Mouse (Mus musculus): ENCODE results near the gene Gm11084.
"Not testable (repeated sequence)": the region's sequence is repeated elsewhere in the genome, so short reads cannot be mapped to it uniquely, and the experiment has no call there.

Gene Gm11084

DNA sequence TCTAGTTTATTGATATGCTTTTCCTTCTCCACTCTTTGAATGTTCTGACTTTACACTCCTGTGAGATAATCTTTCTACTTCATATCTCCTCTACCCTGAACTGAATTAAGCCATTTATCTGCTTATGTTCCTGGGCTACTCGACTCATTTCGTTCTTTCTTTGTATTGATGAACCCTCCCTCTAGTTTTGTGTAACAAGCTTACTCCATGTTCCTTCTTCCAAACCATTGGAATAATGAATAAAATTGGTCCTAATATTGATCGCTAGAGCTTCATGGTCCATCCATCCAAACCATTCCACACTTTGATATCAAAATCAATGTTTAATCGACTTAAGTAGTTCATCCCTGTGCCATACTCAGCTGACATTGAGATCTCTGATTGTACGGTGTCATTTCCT lies at the start of gene Gm11084:
Gm11084 (minus strand) TSS at position 101 of the 400 bp plus-strand sequence.
- no peak for DNase-seq

DNA sequence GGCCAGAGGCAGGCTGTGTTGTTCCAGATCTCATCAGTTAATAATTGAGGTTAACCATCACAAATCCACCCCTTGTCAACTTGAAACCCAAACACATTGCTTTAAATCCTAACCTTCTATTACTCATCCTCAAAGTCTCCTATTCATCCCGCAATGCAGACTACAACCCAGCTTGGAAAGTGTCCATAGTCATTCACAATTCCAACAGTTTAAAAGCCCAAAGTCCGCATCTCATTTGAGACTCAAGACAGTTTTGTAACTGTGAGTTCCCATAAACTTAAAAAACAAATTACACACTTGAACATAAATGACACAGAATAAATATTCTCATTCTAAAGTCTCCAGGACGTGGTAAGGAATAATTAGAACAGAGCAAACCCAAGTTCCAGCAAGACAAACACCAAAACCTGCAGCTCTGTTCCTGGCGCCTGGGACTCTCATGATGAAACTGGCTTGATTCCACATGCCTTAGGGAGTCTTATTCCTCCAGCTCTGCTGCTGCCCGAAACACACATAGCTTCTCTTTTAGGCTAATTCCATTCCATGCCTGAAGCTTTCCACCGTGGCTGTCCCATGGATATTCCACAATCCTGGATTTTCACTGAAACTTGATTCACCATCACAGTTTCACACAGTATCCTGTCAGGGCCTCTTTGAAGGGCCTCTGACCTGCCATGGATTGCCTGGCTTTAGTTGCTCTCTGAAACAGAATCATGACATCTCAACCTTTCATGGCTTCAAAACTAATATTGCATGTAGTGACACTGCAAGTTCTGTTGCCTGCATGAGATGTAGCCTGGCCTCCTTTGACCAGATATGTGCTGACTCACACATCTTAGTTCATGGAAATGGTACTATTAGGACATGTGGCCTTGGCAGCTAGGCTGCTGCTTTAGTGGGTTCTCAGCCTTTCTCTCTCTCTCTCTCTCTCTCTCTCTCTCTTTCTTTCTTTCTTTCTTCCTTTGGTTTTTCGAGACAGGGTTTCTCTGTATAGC lies 44.8 kb upstream of the Gm11084 start:
- no peak for DNase-seq

- DNase-seq: no peak
Measured at GRCm38 (mm10) chr2:73029846-73030245, 43.3 kb upstream of the Gm11084 start.

DNA sequence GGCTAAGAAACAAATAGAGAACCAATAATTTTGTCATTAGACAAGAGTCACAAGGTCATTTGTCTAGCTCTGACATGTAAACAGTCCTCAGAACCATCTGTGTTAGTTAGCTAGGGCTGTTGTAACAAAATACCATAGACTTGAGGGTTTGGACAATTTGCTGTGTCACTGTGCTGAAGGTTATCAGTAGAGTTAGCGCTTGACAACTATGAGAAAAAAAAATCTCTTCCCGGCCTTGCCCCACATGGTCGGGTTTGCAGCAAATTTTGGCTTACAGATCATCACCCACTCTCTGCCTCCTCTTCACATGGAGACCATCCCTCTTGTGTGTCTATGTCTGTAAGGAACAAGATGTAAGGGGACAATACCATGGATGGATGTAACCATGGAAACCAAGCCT lies 41.5 kb upstream of the Gm11084 start:
- no peak for DNase-seq

- peak; percentile 11 for DNase-seq
Measured at GRCm38 (mm10) chr2:73027126-73027525, 40.6 kb upstream of the Gm11084 start.

DNA sequence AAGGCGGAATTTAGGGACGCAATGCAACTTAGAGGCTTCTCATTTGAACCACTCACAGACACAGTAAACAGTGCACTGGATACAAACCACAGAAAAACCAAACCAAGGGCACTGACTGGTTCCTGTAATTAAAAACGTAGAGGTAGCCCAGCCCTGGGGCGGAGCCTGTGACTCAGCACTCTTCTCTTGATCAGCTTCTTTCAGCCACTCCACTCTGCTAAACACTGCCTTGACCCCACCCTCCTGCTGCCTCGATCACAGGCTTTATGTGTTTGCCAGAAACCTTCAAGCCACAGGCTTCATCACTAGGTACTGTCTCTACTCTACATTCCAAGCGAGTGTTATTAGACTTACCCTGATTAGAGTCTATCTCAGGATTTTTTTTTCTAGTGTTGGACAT lies 37.3 kb upstream of the Gm11084 start:
- no peak for DNase-seq

DNA sequence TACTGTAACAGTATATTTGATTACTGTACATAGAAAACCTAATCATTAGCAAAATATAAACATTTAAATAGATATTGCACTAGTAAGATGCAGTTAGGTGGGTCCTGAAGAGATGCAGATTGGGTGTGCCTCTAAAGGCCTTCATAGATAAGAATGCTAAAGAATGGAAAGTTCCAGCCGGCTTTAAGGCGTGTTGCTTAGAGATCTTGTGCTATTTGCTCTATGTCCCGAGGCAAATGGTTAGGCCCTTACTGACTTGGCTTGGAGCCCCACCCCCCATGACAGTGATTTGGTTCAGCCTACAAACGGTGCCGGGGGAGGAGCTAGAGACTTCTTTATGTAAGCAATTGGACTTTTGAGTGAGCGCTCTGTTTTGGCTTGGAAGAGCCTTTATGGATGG lies 34.5 kb upstream of the Gm11084 start:
- no peak for DNase-seq

DNA sequence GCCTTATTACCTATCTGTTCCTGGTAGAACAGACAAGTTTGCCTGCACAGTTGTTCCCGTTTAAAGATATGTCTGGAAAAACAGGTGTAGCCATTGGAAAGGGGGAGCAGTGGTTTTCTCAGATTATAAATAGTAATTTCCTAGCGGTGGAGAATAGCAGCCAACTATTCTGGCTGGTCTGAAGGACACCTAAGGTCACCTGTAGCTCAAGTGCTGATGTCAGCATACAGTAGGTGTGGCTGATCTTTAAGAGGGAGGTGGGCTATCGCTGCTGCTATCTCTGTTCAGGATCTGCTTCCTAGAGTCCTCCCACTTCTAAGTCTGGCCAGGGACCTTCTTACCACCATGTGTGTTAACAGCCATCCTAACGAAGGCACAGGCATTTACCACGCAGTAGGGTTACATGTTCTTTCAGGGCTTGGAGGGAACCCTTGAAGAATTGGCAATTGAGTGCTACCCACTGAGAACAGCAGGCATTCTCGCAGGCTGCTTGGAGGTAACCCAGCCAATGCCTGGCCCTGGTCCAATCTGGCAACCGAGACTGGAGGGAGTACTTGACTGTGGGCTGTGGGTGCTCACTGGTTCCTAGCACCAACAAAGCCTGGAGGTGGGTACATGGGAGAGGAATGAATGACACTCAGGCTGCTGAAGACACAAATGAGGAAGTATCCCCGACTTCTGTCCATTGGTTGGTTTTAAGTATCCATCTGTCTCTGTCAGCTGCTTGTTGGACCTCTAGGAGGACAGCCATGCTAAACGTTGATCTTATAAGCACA lies 33.0 kb upstream of the Gm11084 start:
- DNase-seq: peak; percentile 16

GRCm38 (mm10) chr2:73014063-73014462 lies 27.5 kb upstream of the Gm11084 start:
- not testable (repeated sequence) for DNase-seq

GRCm38 (mm10) chr2:73012636-73013035 lies 26.1 kb upstream of the Gm11084 start:
- DNase-seq: no peak

DNA sequence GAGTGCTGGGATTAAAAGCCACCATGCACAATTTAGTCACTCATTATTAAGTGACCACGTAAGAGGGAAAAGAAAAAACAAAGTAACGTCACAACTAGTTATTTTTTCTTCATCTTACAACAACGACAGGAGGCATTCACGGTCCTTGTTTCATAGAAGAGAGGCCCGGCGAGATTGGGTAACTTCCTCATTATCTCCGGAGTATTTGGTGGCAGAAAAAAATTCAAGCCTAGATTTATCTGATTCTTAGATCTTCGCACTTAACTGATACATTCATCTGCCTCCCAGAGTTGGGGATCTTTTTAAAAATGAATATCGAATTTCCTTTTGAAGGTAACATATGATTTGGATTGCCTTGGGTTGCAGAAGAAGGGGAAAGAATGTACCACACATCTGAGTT lies 21.0 kb upstream of the Gm11084 start:
- no peak for DNase-seq

DNA sequence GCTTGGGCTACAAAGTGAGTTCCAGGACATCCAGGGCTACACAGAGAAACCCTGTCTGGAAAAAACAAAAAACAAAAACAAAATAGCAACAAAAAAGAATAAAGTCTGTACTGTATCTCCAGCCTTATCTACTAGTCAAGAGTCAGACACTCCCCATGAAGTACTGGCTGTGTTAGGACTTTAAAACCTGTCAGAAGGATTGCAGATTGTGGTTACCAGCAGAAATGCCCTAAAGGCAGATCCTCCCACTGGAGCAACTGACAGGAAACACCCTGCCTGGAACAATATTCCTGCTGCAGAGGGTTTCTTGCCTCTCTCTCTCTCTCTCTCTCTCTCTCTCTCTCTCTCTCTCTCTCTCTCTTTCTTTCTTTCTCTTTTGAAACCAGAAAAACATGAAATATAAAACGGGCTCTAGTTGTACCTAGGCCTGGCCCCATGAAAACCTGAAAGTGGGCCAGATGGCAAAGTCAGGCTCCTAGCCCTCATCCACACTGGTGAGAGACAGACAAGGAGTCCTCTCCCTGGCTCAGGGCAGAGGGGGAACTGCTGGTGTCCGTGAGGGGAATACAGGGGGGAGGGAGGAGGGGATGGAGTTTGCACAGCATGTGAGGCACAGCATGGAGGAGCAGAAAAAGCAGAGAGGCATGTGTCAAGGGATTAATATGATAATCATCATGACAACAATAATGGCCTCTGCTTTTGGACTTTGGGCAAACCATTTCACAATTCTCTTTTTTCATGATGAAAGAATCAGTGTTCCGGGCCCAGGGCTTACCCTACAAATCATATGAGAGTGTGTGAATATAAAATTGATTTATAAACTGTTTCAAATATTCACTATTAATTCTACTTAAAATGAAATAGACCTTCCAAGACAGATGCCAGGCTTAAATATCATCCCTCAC lies 19.3 kb upstream of the Gm11084 start:
- DNase-seq: no peak

DNA sequence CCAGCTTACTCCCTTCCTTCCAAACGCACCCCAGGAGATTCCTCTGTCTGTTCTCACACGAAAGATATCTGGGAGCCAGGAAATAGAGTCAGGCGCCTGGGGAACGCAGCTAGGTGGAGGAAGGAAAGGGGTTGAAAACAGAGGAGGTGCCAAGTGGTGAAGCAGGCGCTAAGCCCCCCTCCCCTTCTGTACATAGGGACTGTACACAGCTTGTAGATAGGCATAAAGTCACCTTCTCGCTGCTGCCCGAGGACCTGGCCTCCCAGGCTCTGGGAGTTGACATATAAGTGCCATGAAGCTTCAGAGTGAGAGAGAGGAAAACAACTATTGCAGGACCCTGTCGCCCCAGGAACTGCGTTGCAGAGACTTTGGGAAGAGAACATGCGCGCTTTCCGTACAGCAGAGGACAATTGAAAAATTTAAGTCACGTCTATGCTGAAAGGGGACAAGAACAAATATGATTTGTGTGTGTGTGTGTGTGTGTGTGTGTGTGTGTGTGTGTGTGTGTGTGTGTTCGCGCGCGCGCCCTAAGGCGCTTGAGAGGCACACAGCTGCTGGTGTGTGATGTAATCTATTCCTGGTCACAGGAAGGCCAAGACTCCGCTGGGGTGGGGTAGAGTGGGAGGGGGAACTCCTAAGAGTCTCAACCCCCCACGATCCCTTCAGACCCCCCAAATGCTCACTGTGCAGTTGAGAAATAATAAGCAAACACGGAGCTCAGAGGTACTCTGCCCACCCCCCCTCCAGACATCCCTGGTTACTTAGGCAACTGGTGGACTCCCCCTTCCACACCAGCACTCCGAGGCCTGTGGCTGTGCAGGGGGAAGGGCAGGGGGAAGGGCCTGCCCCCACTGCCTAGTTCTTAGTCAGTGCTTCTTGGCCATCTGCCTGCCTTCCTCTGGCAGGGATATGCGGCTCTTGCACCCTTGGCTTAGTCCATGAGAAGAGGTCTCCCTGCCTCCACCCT lies 17.5 kb upstream of the Gm11084 start:
- DNase-seq: peak; percentile 67

DNA sequence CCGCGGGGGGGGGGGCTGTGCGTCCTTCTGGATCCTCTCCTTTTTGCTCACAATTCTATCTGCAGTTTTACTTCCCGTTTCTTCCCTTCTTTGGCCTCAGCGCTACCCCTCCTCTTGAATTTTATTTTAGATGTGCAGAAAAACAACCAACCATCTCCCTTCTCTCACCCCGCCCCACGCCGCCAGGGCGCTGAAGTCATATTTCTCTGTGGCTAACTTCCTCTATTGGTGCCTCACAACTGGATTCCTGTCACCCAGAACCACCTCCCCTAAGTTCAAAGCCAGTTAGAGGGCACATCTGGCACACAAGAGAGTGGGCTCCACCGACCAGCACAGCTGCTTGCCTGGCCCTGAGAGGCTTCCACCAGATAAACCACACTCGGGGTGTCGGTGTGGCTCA lies 16.5 kb upstream of the Gm11084 start:
- DNase-seq: no peak

DNA sequence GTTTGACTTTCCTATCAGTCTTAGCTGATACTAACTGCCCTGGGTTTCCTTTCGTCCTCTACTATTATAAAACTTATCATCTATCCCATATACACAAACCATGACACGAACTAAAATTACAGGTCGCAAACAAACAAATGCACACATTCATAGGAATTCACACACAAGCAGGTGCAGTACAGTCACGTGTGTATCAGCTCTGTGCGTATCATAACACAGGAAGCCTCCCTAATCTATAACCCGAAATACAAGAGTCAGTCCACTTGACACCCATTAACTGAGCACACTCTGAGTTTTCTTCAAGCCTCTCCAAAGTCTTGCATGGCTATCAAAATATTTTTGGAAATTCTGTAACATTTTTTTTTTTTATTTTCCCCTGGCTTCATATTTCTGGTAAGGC lies 15.9 kb upstream of the Gm11084 start:
- no peak for DNase-seq

DNA sequence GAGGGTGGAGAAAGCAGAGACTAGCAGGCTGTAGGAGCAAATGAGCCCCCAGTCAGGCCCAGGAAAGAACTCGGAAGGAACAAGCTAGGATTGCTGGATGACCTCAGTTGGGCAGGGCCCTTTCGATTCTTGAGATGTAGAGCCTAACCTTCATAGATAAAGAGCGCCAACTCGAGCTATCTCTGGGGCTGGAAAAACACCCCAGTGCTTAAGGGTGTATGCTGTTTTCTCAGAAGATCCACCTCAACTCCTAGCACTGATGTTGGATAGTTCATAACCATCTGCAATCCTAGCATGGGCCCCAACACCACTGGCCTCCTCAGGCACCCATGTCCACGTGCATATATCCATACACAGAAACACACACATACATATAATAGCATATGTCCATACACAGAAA lies 15.5 kb upstream of the Gm11084 start:
- no peak for DNase-seq

- DNase-seq: no peak
Measured at GRCm38 (mm10) chr2:73000194-73000593, 13.7 kb upstream of the Gm11084 start.

- DNase-seq: no peak
Measured at GRCm38 (mm10) chr2:72997586-72997985, 11.1 kb upstream of the Gm11084 start.

DNA sequence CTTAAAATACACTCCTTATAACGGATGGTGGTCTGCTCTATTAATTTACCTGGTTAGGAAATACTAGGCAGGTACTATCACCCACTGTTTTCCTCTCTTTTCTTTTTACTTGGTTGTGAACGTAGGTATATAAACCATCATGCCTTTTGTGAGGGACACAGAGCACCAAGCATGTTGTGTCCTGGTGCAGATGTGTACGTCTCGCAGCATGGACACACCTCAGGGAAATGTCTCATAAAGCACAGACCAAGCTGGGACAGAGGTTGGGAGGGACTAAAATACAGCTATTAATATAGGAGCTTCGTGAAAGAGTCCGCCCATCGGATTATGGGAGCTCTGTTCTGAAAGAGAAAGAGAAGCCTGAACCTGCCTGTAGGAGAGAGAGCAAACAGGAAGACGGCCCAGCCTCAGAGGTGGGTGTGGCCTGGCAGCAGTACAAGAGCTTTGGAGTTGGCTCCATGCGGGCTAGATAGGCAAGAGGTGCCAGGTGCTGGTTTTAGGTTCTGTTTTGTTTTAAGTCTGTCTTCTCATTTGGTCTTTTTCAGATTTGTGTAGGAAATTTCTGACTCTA lies 10.4 kb upstream of the Gm11084 start:
- DNase-seq: peak; percentile 40

DNA sequence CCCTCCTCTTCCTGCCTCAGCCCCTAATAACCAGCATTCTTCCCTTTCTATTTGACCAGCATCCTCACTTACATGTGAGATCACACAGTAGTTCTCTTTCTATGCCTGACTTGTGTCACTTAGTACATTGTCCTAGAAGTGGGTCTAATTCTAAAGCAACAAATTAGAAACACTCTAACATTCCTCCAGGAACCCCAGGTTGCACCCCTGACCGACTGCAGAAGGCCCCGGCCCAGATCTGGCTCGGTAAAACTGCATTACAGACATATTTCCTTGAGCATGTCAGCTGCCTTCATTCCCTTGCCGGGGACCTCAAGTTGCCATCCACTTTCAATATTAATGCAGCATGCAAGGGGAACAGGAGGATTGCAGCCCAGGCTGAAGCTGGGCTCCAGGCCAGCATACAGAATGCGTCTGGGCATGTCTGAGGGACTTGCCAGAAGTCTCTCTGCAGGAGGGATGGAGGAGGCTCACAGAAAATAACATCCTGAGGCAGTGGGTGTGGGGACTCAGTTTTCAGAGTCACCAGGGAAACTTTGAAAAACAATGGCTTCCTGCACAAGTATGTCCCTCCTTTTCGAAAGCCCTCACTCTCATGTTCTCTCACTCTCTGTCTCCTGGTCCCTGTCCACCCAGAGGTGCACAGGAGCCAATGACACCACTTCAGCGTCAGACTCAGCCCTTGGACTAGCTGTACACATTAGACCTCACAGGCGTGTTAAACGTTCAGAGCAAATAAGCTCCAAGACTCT lies 9.0 kb upstream of the Gm11084 start:
- DNase-seq: peak; percentile 53

All from kidney, adult 11 months (tissue).